Mouse (Mus musculus) ES-E14 (cell line): ENCODE measurements around the gene Micall2. TPM values are rescaled to one million over a fixed set of nuclear protein-coding genes. Genes with fewer than 3 reads are reported as not detected.

ENCODE experiments used
- DNase-seq: peaks from one replicate; pipeline ENCODE4 v3.0.0-alpha.2; 2013; ENCODE audit warnings: low read depth, low spot score
- H3K27ac ChIP-seq: 2 replicates; pipeline ENCODE4 v1.5.1; 2012; ENCODE audit warnings: low read depth, mild to moderate bottlenecking, low read length, moderate library complexity, mixed read lengths; ENCODE audit not compliant: poor library complexity, insufficient read depth, severe bottlenecking
- H3K36me3 ChIP-seq: 2 replicates; pipeline ENCODE4 v1.6.1; 2012; ENCODE audit warnings: mild to moderate bottlenecking, low read length, moderate library complexity, mixed read lengths; ENCODE audit not compliant: control insufficient read depth, poor library complexity, insufficient read depth, severe bottlenecking
- H3K4me1 ChIP-seq, 2 experiments: fragments of 150-350 bp in 1 of 2; sonication (generic) in 1 of 2; 2 replicates each; pipeline ENCODE4 v1.6.1; 2012; ENCODE audit warnings: low read length in 2 of 2, mild to moderate bottlenecking in 1 of 2, mixed read lengths in 1 of 2; ENCODE audit not compliant: control insufficient read depth in 2 of 2, insufficient read depth in 2 of 2, poor library complexity in 1 of 2
- H3K4me3 ChIP-seq, 2 experiments: fragments of 150-350 bp in 1 of 2; sonication (generic) in 1 of 2; 2 replicates each; pipeline ENCODE4 v1.5.1; 2012; ENCODE audit warnings: low read length in 2 of 2, low read depth in 1 of 2, mild to moderate bottlenecking in 1 of 2, mixed read lengths in 1 of 2; ENCODE audit not compliant: insufficient read depth in 1 of 2, poor library complexity in 1 of 2, severe bottlenecking in 1 of 2
- H3K9ac ChIP-seq: 2 replicates; pipeline ENCODE4 v1.6.1; 2012; ENCODE audit warnings: low read depth, mild to moderate bottlenecking, low read length, mixed read lengths; ENCODE audit not compliant: poor library complexity, insufficient read depth, severe bottlenecking
- H3K9me3 ChIP-seq: fragments of 150-350 bp; sonication (generic); 2 replicates; pipeline ENCODE4 v1.6.1; 2012; ENCODE audit warnings: low read depth, mild to moderate bottlenecking, low read length; ENCODE audit not compliant: control insufficient read depth, insufficient read depth
- CHD2 ChIP-seq: IDR thresholded peaks from 2 replicates; pipeline ENCODE4 v1.6.1; 2014; ENCODE audit warnings: mild to moderate bottlenecking, low read depth, low read length, inconsistent platforms
- HCFC1 ChIP-seq: IDR thresholded peaks from 2 replicates; pipeline ENCODE4 v1.6.1; 2012; ENCODE audit warnings: low read length, inconsistent platforms, borderline replicate concordance; ENCODE audit not compliant: insufficient read depth
- MAFK ChIP-seq: IDR thresholded peaks from 2 replicates; pipeline ENCODE4 v1.6.1; 2014; ENCODE audit warnings: mild to moderate bottlenecking, low read depth, low read length, inconsistent platforms; ENCODE audit not compliant: insufficient read depth
- ZC3H11A ChIP-seq: IDR thresholded peaks from 2 replicates; pipeline ENCODE4 v1.6.1; 2012; ENCODE audit warnings: low read depth, mild to moderate bottlenecking, inconsistent platforms, low read length, borderline replicate concordance
- ZNF384 ChIP-seq: IDR thresholded peaks from 2 replicates; pipeline ENCODE4 v1.6.1; 2012; ENCODE audit warnings: low read depth, low read length, inconsistent platforms
- in situ Hi-C, 2 experiments: fragments of 600-800 bp; cut with MboI; formaldehyde crosslinking; loops; one replicate each; pipeline ENCODE4 v1.15.1; 2025; ENCODE audit warnings: low sequenced_read_pairs in 2 of 2, inconsistent platforms in 1 of 2; ENCODE audit not compliant: unreplicated experiment in 2 of 2
- total RNA-seq: library from RNA; depleted of rRNA; stranded (reverse); fragments of 300-350 nt; gene quantifications from 2 replicates; pipeline ENCODE4 v1.2.3, GENCODE M21; 2012

Micall2 gene
- total RNA-seq, 1 experiment: 2.2 TPM

DNA sequence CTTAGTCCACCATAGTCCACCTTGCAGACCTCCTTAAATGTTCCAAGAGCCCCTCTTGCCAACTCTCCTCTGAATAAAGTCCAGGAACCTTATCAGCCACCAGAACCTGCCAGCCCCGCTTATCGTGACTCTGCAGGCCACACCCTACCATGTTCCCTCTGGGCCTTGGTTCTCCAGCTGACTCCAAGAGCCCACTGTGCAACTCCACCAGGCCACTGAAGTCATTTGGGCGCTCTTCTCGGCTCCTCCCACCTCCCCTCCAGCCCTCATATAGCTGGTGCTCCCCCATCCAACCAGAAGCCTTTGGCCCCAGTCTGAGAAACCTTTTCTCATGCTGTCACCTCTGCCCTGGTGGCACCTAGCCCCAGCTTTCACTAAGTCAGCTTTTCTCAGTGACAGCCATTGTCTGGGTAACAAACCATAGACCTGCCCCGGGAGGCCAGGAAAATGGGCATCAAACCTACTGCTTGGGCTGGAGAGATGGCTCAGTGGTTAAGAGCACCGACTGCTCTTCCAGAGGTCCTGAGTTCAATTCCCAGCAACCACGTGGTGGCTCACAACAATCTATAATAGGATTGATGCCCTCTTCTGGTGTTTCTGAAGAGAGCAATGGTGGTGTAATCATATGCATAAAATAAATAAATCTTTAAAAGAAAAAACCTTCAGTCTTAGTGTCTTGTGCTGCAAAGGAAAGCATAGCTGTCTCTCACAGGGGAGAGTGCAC is 2.6 kb upstream of the Micall2 start:
- Histone ChIP-seq H3K4me1 (peaks cover 0 to 5% of the 10 kb centered on the region in 2 experiments; a peak in 2 of 4 replicates), H3K4me3 (no peak overlapping the region), H3K9ac (no peak overlapping the region), H3K9me3 (no peaks in the 10 kb centered on the region), H3K27ac (no peak overlapping the region), H3K36me3 (no peaks in the 10 kb centered on the region)
- in situ Hi-C loops: no loop called here
- no peak for TF ChIP-seq MAFK
- TF ChIP-seq ZC3H11A: no peak
- no peak for TF ChIP-seq HCFC1
- no peak for TF ChIP-seq CHD2
- no peak for TF ChIP-seq ZNF384
- DNase-seq: no peak

DNA sequence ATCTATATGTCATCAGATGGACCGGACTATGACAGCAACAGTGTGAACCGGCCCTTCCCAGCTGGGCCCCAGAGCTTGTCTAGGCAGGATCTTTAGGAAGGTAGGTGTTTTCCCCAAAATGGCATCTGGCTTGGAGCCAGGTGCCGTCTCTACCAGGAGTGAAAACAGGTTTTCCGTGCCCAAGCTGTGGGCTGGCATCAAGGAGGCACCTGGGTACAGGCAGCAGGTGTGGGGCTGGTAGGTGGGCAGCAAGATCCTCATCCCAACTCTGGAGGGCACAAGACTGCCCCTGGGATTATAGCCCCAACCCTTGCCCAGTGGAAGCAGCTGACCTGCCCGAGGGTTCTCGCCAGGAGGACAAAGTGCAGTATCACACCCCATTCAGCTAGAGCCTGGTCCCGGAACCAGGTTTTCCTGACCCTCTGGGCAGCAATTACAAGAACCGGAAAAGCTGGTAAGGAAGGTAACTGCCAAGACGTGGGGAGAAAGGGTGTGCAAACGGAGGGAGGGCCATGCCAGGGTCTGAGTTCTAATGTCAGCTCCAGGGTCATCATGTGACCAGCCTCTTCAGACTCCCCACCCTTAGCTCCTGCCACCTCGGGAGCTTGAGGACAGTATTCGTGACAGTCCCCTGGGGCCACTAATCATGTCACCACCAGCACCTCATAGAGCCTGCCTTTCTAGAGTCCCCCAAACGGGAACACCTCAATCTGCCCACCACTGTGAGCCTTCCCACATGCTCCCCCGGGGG is 1.9 kb upstream of the Micall2 start:
- H3K27ac ChIP-seq: no peak overlapping the region
- H3K36me3 ChIP-seq: no peaks in the 10 kb centered on the region
- H3K4me3 ChIP-seq: no peak overlapping the region
- no peak overlapping the region for H3K9ac ChIP-seq
- H3K9me3 ChIP-seq: no peaks in the 10 kb centered on the region
- TF ChIP-seq MAFK (no peak), HCFC1 (no peak), ZNF384 (no peak), ZC3H11A (no peak), CHD2 (no peak)
- peaks cover 0 to 5% of the 10 kb centered on the region in 2 experiments; a peak in 2 of 4 replicates for H3K4me1 ChIP-seq
- no peak for DNase-seq
- in situ Hi-C loops: no loop called here

DNA sequence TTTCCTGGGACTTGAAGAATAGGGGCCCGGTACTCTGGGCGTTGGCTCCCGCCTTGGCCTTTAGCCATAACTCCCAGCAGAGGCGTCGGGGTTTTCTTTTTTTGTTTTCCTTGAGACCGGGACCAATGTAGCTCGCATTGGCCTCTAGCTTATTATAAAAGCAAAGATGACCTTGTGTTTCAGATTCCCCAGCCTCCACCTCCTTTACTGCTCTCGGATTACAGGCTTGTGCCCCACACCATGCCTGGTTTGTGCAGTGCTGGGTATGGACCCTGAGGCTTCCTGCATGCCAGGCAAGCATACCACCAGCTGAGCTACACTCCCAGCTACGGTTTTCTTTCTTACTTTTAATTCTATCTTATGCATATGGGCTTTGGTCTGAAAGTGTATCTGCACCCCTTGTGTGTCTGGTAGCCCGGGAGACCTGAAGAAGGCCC is 386 bp upstream of the Micall2 start:
- TF ChIP-seq HCFC1 (no peak), ZNF384 (no peak), CHD2 (no peak), MAFK (no peak), ZC3H11A (no peak)
- Histone ChIP-seq H3K4me3 (no peak overlapping the region; a peak in 1 of 4 replicates), H3K27ac (no peak overlapping the region), H3K4me1 (peaks cover 0 to 5% of the 10 kb centered on the region in 2 experiments; a peak in 2 of 4 replicates), H3K9ac (no peak overlapping the region), H3K36me3 (no peaks in the 10 kb centered on the region), H3K9me3 (no peaks in the 10 kb centered on the region)
- no peak for DNase-seq
- in situ Hi-C loops: no loop called here

DNA sequence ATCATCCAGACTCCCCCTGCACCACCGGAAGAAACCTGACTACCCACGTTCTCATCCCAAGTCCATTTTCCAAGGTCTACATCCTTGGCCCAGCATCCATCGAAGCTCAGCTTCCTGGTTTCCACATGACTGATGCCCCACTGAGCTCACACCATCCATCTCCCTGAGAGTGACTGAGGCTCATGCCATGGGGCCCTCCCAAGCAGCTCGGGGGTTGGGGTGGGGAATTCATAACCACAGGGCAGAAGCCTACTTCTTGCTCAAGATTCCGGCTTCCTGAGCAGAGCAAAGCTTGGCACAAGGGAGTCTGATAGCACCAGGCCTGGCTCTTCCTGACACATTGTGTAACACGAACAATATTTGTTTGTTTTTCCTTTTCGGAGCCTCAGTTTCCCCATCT is 1.4 kb downstream of the Micall2 start:
- in situ Hi-C loops: no loop called here

More for the DNA sequence above, 1.4 kb downstream of the Micall2 start:
- H3K4me1 ChIP-seq: peaks cover 0 to 5% of the 10 kb centered on the region in 2 experiments; a peak in 2 of 4 replicates
- no peak overlapping the region for H3K27ac ChIP-seq
- no peak overlapping the region for H3K4me3 ChIP-seq
- TF ChIP-seq HCFC1 (no peak), CHD2 (no peak), MAFK (no peak), ZC3H11A (no peak), ZNF384 (no peak)
- H3K9me3 ChIP-seq: no peaks in the 10 kb centered on the region
- DNase-seq: no peak
- no peak overlapping the region for H3K9ac ChIP-seq
- H3K36me3 ChIP-seq: no peaks in the 10 kb centered on the region
